Mouse (Mus musculus): ENCODE results near the gene Pip5k1c.

Gene Pip5k1c

GRCm38 (mm10) chr10:81292554-81293333 lies at the start of gene Pip5k1c:
Gene Pip5k1c (plus strand): TSS chr10:81292963.
- DNase-seq (ENCODE audit: low spot score), result peak; percentile 96

DNA sequence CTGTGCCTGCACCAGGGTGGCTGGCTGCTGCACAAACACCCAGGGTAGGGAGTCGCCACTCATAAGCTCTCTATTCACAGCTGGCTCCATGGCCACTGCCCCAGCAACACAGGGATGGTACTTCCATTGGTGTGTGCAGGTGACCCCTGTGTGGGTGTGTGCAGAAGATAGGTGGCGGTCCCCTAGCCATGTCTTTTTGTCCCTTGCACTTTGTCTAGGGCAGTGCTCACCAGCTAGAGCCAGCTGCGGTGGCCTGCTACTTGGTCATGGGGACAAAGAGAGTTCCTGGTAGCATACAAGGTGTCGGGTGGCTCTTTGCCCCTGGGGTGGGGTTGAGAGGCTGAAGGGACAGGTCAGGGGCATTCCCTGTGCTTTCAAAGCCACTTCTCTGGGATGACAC lies 48.6 kb upstream of the Pip5k1c start:
- DNase-seq (ENCODE audit: low spot score), result no peak

GRCm38 (mm10) chr10:81244595-81244994 lies 48.2 kb upstream of the Pip5k1c start:
- peak; percentile 87 for DNase-seq (ENCODE audit: low spot score)

DNA sequence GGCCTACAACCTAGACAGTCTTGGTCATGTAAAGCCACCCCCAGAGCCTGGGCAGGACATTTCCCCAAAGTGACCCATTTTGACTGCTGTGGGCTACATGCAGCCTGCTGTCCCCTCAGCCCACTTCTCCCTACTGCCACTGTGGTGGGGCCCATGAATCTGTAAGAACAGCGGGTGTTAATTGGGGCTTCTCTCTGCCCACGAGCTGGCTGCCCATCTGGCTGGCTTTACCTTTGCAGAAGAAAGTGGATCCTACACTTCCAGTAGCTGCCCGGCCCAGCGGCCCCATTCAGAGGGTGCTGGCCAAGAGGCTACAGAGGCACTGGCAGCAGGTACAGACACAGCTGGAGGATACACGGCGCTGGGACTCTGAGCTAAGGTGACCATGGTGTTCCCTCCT lies 47.6 kb upstream of the Pip5k1c start:
- no peak for DNase-seq (ENCODE audit: low spot score)

DNA sequence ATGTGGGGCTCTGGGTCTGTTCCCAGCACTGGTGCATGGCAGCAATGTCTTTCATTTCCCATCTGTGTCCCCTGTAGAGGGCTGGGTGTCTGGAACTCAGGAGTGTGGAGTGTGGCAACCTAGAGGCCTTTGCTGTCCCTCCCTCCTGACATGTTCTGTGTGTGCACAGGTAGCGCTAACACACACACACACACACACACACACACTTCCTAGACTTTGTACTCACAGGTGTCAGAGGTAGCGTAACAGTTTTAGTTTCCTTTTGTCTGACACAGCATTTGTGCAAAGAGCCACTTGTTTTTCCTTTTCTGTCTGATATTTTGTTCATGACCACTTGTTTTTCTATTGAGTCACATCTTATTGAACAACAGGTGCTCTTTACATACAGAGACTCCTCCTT lies 45.0 kb upstream of the Pip5k1c start:
- DNase-seq (ENCODE audit: low spot score), result no peak

DNA sequence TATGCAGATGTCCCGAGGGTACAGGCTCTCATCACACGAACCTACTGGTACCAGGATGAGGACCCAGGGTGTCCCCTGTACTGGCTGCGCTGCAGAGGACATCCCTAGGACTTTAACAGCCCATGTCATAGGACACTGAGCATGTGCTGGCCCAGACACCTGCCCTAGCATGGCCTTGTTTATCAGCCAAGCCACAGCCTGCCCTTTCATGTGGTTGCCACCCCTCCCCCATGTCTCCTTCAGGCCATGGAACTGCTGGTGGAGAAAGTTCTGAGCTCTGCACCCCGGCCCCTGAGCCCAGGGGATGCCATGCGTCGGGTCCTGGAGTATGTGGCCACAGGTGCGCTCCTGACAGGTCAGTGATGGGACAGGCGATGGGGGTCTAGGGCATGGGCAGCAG lies 43.3 kb upstream of the Pip5k1c start:
- DNase-seq (ENCODE audit: low spot score), result no peak

- no peak for DNase-seq (ENCODE audit: low spot score)
Observed at GRCm38 (mm10) chr10:81252424-81253419, 40.0 kb upstream of the Pip5k1c start, which contains the start of gene Matk. Gene Matk (plus strand): TSS chr10:81252935.

DNA sequence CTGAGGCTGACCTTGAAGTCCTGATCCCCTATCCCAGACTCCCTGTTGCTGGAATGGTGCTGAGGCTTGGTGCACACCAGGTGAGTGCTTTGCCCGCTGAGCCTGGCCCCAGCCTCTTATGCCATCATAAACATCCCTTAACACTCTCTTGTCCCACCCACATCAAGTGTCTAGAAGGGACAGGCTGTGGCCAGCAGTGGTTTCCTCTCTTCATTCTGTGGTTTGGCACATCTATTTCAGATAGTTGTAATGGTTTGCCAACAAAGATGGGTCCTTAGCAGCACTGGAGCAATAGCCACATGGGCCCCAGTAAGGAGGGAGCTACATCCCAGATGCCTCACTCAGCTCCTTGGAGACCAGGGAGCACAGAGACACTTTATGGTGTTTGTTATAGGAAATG lies 37.9 kb upstream of the Pip5k1c start:
- no peak for DNase-seq (ENCODE audit: low spot score)

DNA sequence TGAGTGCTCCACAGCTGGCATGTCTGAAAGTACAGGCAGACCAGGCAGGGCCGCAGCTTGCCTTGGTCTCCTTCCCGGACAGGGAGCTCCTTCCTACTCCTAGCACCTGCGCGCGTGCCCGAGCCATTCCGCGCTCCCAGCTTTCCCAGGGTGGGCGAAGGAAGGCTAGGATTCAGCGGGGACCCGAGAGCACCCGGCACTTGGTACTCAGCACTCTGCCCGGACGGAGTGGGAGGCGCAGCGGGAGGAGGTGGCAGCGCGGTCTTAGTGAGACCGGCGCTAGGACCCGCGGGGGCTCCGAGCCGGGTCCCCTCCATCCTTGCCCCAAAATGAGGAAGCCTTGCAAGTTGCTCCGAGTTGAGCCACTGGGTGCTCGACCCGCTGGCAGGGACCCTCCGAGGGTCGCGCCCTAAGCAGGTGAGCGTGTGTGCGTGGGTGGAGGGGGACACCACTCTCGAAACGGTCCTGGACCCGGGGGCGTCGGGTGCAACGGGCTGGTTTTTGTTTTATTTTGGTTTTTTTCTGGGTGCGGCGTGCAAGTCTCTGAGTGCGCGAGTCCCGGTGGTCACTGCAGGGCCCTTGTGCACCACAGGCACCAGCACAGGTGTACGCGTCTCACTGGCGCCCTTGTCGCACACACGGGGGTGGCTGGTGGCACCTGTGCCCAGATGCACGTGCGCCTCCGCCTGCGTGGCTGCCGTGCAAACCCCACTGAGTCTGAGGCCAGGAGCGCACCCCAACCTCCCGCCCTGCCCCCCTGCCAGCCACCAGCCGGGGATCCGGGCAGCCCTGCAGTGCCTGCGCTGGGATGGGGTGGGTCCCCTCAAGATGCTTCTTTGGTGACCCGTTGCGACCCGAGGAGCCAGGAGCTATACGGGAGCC lies 35.4 kb upstream of the Pip5k1c start:
- DNase-seq (ENCODE audit: low spot score), result no peak

DNA sequence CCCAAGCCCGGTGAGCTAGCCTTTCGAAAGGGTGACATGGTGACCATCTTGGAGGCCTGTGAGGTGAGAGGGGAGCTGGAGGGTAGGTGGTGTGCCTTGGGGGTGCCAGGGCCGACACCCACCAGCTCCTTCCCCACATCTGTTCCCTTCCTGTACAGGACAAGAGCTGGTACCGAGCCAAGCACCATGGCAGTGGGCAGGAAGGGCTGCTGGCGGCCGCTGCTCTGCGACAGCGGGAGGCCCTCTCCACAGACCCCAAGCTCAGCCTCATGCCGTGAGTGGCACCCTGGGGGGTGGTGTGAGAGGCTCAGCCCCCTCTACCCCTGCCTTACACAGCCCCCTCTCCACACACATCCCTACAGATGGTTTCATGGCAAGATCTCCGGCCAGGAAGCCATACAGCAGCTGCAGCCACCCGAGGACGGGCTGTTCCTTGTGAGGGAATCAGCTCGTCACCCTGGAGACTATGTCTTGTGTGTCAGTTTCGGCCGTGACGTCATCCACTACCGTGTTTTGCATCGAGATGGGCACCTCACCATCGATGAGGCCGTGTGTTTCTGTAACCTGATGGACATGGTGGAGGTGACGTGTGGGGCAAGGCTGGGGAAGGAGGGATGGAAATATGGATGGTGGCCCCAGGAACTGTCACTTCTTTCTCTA lies 33.4 kb upstream of the Pip5k1c start:
- no peak for DNase-seq (ENCODE audit: low spot score)

DNA sequence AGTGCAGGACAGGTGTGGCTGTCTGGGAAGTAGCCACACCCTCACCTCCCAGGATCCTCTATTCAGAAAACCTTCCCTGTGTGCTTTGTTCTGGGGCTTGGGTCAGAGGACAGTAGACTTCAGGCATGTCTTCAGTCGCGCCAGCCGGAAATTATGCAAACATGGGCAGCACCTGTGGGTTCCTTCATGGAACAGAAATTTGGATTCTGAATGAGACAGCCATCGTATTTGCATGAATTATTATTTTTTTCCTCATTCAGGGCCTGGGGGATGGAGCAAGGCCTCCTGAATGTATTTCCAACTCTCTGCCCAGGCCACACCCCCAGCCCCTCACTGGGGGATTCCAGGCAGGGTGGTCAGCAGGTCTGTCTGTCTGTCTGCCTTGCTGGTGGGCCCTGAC lies 31.7 kb upstream of the Pip5k1c start:
- DNase-seq (ENCODE audit: low spot score), result no peak

DNA sequence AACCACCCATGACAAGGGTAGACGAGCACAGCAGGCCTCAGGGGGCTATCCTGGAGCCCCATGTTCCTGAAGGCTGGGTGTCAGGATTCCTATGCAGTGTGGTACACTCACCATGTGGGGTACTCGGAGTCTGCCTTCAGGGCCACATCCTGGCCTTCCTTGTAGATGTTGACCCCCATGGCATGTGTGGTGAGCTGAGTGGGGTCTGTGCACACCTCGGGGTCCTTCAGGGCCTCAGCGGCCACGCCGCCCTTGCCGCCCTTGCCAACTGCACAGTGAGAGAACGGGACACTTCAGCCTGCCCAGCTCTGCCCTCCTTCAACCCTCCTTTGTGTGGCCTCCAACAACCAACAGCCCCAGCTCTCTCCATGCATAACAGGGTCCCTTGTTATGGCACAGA lies 27.2 kb upstream of the Pip5k1c start:
- no peak for DNase-seq (ENCODE audit: low spot score)

DNA sequence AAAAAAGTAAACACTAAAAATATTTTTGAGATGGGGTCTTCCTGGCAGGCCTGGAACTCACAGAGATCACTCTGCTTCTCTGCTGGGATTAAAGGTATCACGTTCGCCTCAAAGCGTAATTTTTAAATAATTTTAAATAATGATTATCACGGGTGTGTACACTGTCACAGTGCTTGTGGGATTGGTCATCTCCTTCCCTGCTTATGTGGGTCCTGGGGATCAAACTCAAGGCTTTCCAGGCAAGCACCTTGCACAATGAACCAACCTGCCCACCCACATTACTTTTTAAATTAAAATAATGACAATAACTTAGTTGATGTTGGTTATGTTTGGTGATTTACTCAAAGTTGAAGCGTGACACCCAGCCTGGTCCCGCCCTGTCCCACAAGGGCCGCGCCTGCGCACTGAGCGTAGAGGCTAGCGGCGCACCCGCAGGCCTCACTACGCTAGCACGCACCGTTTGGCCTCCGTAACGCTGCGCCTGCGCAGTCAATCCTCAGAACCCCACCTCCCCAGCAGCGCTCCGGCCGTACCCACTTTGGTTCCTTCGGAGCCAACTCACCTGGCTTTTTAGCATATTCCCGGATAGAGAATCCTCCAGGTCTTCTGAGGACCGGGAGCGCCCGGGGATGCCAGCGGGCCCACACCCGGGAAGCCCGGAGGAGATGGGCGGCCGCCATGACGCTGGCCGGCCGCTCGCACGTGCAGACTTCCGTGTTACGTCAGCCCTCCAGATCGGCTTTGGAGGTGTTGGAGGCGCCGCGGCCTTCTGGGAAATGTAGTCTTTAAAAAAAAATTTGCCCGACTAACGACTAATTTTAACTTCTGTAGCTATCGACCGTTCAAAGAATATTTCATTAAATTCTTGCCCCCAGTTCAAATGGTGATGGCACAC lies 26.3 kb upstream of the Pip5k1c start, which contains the start of the genes Mrpl54 and Apba3:
Gene Mrpl54 (minus strand): TSS at position 724 of the 895 bp plus-strand sequence.
Gene Apba3 (plus strand): TSS at position 750 of the 895 bp plus-strand sequence.
- peak; percentile 98 for DNase-seq (ENCODE audit: low spot score)

- DNase-seq (ENCODE audit: low spot score), result peak; percentile 72
Observed at GRCm38 (mm10) chr10:81268056-81268455, 24.7 kb upstream of the Pip5k1c start.

- no peak for DNase-seq (ENCODE audit: low spot score)
Observed at GRCm38 (mm10) chr10:81268643-81269412, 23.9 kb upstream of the Pip5k1c start.

DNA sequence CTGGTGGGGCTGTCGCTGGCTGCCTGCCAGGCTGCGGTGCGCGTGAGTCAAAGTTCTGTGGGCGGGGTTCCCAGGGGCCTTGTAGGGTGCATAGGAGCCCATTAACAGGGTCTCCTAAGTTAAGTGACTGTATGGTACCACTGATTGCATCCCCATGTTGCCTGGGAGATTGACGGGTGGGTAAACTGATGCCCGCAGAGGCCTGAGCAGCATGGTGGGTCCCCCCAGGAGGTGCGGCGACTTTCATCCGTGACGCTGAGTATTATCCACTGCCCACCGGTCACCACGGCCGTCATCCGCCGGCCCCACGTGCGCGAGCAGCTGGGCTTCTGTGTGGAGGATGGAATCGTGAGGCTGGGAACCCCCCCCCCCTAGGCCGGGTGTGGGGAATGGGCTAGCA lies 20.4 kb upstream of the Pip5k1c start:
- DNase-seq (ENCODE audit: low spot score), result no peak

- no peak for DNase-seq (ENCODE audit: low spot score)
Observed at GRCm38 (mm10) chr10:81273842-81274241, 18.9 kb upstream of the Pip5k1c start.

- no peak for DNase-seq (ENCODE audit: low spot score)
Observed at GRCm38 (mm10) chr10:81277676-81278075, 15.1 kb upstream of the Pip5k1c start.

DNA sequence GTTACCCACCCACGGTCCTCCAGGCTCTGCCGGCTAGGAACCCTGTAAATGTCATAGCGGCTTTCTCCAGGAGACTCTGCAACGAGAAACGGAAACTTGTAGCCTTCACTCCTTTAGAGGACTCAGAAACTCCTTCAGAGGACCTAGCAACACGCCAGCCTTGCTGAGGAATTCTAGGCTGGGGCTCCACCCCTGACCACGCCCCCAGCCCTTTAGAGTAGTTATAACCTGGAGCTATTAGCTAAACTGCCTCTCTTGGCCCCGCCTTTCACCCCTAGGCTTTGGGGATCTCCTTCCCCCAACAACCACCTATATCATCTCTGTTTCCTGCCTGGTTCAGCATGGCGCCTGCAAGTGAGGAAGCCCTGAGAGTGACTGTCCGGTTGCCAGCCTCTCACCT lies 13.3 kb upstream of the Pip5k1c start:
- DNase-seq (ENCODE audit: low spot score), result no peak
